ENCODE assay signal across 8 mouse cellular contexts in the genomic region with DNA sequence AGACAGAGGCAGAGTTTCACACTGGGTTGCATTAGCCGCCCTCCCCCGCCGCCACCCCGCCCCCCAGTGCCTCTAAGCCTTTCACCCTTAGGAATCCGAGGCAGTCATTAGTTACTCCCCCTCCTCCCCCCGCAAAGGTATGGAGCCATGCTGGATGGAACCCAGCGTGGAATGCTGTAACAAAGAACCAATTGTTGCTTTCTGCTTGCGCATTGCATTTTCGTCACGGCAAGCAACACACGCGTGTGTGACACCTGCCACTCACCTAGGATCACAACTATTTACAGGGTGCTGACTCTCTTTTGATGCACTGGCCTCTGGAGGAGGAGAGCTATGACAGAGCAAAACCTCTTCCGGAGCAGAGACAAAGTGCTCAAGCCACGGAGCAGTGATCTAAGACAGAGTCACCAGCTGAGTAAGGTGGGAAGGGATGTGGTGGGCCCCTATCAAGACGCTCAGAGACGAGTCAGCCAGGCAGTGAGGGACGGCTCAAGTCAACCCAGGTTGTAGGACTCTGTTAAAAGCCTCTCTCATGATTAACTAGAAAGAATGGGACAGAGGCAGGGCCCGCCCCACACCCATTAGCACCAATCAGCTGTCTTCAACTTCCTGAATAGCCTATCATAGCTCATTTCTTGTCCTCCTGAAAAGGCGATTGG. TPM values are rescaled to one million over a fixed set of nuclear protein-coding genes. Genes with fewer than 3 reads are reported as not detected.
DNase-seq lines count a peak whose midpoint lies in the region; ATAC-seq and TF ChIP-seq lines count a peak whose summit lies in the region.

No protein-coding gene starts in this region.

- 2% methylated on average over 19 of the region's 19 CpGs for WGBS in hindbrain, embryonic 15.5 days
- 15% methylated on average over 19 of the region's 19 CpGs for WGBS in macrophage (ENCODE audit: missing documents)

- H3K27ac ChIP-seq in hindbrain, embryonic 15.5 days (replicated peaks), result peak overlapping the region; percentile 70
- H3K27ac ChIP-seq in left cerebral cortex, adult 2 months, result no peak overlapping the region
- peak overlapping the region; percentile 10; the same call in 1 of the 2 replicates for H3K27ac ChIP-seq in macrophage

- peak overlapping the region; percentile 41; the same call in 1 of the 2 replicates for H3K9ac ChIP-seq in hindbrain, embryonic 15.5 days

- no peaks in the 10 kb centered on the region for H3K79me2 ChIP-seq in macrophage (ENCODE audit: inconsistent target)

- H3K4me1 ChIP-seq in hindbrain, embryonic 15.5 days (replicated peaks), result peaks cover 10% of the 10 kb centered on the region

- H3K9me3 ChIP-seq in hindbrain, embryonic 15.5 days, result no peaks in the 10 kb centered on the region

- H3K27me3 ChIP-seq in hindbrain, embryonic 15.5 days, result no peaks in the 10 kb centered on the region

- intact Hi-C loops in left cerebral cortex, adult 2 months (cut with DNase I), result no loop called here

- peak overlapping the region; percentile 45 for H3K4me3 ChIP-seq in hindbrain, embryonic 15.5 days
- peak overlapping the region; percentile 32 for H3K4me3 ChIP-seq in left cerebral cortex, adult 2 months
- peak overlapping the region; percentile 18; the same call in 1 of the 2 replicates for H3K4me3 ChIP-seq in macrophage (ENCODE audit: inconsistent target)

- TF ChIP-seq CTCF in left cerebral cortex, adult 2 months (IDR thresholded peaks at IDR 0.05), result no peak

- peak; percentile 95 for ATAC-seq in hindbrain, embryonic 15.5 days (ENCODE audit: low FRiP score, low read depth)

- H3K36me3 ChIP-seq in hindbrain, embryonic 15.5 days, result no peaks in the 10 kb centered on the region
- no peaks in the 10 kb centered on the region for H3K36me3 ChIP-seq in macrophage (ENCODE audit: inconsistent target)

- DNase-seq in R1 (ENCODE audit: low read depth, low spot score), result peak; percentile 99
- peak; percentile 80 to 82 for DNase-seq in cerebellum, postnatal 10 days
- DNase-seq in gastrocnemius, adult 18-20 months (ENCODE audit: low spot score), result peak; percentile 60
- peak in 1 of 2 experiments; percentile 61 for DNase-seq in left cerebral cortex, adult 2 months (ENCODE audit: extremely low spot score in 1 of 2, low spot score in 2 of 2)
- peak; percentile 86 for DNase-seq in retina, postnatal 1 day
- peak; percentile 77 to 81 for DNase-seq in thymus, postnatal 36 days

- H3K4me2 ChIP-seq in hindbrain, embryonic 15.5 days, result peak overlapping the region; percentile 95

RNA-seq across cellular contexts. Expression of a gene that starts 30.7 kb away (rescaled TPM):
- 10 to 100 TPM; 28.4 to 33.2 TPM for total RNA-seq in gastrocnemius, adult 18-20 months (2021)
- 28.3 and 31.6 TPM in 2 replicates for polyA plus RNA-seq in hindbrain, embryonic 15.5 days (2015; fragmentation: Nextera tagmentation; extraction: Ambion mirVana)
- total RNA-seq in left cerebral cortex, adult 2 months (2021), result 10 to 100 TPM; 35.1 to 35.8 TPM
- 10 to 100 TPM; 22.2 to 58.6 (median 33.4) TPM for total RNA-seq in macrophage (2018; cell fraction: chromatin; rRNA removed)
- 10 to 100 TPM; 35.2 to 49.6 (median 40.7) TPM for total RNA-seq in macrophage (2018; cell fraction: cytosol; rRNA removed)
- total RNA-seq in macrophage (2018; cell fraction: nucleus; rRNA removed), result 10 to 100 TPM; 39.6 to 68.1 (median 46.7) TPM
- polyA plus RNA-seq in macrophage (2018), result 36.4 to 45.9 TPM (median 38.2 TPM) in 3 replicates

RNA-seq across cellular contexts. Expression of a gene that starts 49.5 kb away (rescaled TPM):
- not detected for total RNA-seq in gastrocnemius, adult 18-20 months (2021)
- not detected in 2 replicates for polyA plus RNA-seq in hindbrain, embryonic 15.5 days (2015; fragmentation: Nextera tagmentation; extraction: Ambion mirVana)
- not detected for total RNA-seq in left cerebral cortex, adult 2 months (2021)
- not detected for total RNA-seq in macrophage (2018; cell fraction: chromatin; rRNA removed)
- not detected for total RNA-seq in macrophage (2018; cell fraction: cytosol; rRNA removed)
- total RNA-seq in macrophage (2018; cell fraction: nucleus; rRNA removed), result not detected
- polyA plus RNA-seq in macrophage (2018), result not detected in 3 replicates
